Mouse (Mus musculus) forebrain, embryonic 12.5 days (tissue): ENCODE results near the gene D130043K22Rik. TPM values are rescaled to one million over a fixed set of nuclear protein-coding genes. Genes with fewer than 3 reads are reported as not detected.

Experiments
- ATAC-seq: fragments of 200-750 bp; cut with Nextera tagmentation; 2 replicates; pipeline ENCODE4 v1.8.0; 2017; ENCODE audit warnings: moderate TSS enrichment; ENCODE audit not compliant: low FRiP score
- H3K27ac ChIP-seq: fragments of 300-500 bp; sonication (generic); 2 replicates; pipeline ENCODE4 v1.5.1; 2016; ENCODE audit warnings: mild to moderate bottlenecking
- H3K27me3 ChIP-seq: fragments of 300-500 bp; sonication (generic); 2 replicates; pipeline ENCODE4 v1.6.1; 2016; ENCODE audit warnings: mild to moderate bottlenecking
- H3K36me3 ChIP-seq: fragments of 300-500 bp; sonication (generic); replicated peaks from 2 replicates; pipeline ENCODE4 v1.6.1; 2016; ENCODE audit warnings: mild to moderate bottlenecking
- H3K4me1 ChIP-seq: fragments of 300-500 bp; sonication (generic); 2 replicates; pipeline ENCODE4 v1.6.1; 2016
- H3K4me2 ChIP-seq: fragments of 300-500 bp; sonication (generic); 2 replicates; pipeline ENCODE4 v1.6.1; 2016; ENCODE audit warnings: mild to moderate bottlenecking, moderate library complexity
- H3K4me3 ChIP-seq: fragments of 300-500 bp; sonication (generic); replicated peaks from 2 replicates; pipeline ENCODE4 v1.5.1; 2016; ENCODE audit warnings: mild to moderate bottlenecking
- H3K9ac ChIP-seq: fragments of 300-500 bp; sonication (generic); 2 replicates; pipeline ENCODE4 v1.6.1; 2016; ENCODE audit warnings: mild to moderate bottlenecking
- H3K9me3 ChIP-seq: fragments of 300-500 bp; sonication (generic); 2 replicates; pipeline ENCODE4 v1.6.1; 2016
- WGBS: fragments of 180-500 bp; shearing (Covaris S2); methylation state at CpG from one replicate; pipeline ENCODE4 v1.1.7; 2016; 5-methylcytosine and 5-hydroxymethylcytosine counted together
- polyA plus RNA-seq: library from polyadenylated mRNA; unstranded; fragments of >200 nt; fragmentation: Nextera tagmentation; extraction: Ambion mirVana; gene quantifications from 2 replicates; pipeline ENCODE4 v1.2.1, GENCODE M21; 2016

The D130043K22Rik gene
- polyA plus RNA-seq, 1 experiment from 2014 or later: 1.1 TPM

GRCm38 (mm10) chr13:24942512-24943282, 97.8 kb downstream of the D130043K22Rik start, which contains the start of gene Gpld1:
Gene Gpld1 (plus strand): TSS chr13:24943152.
- H3K4me2 ChIP-seq: no peak within 1 kb of the TSS
- H3K4me1 ChIP-seq: peaks cover 14% of the 10 kb centered on the region
- H3K9ac ChIP-seq: no peak within 1 kb of the TSS
- no peak within 1 kb of the TSS for H3K4me3 ChIP-seq
- no peak for ATAC-seq
- no peaks in the 10 kb centered on the region for H3K9me3 ChIP-seq
- H3K36me3 ChIP-seq: no peaks in the 10 kb centered on the region
- 49% methylated on average over 17 of the region's 17 CpGs for WGBS
- H3K27ac ChIP-seq: no peak within 1 kb of the TSS
- H3K27me3 ChIP-seq: 0 out of 2 replicates have a peak, but pooled peaks cover 4% of the 10 kb centered on the region

- Histone ChIP-seq H3K36me3 (no peaks in the 10 kb centered on the region), H3K27me3 (0 out of 2 replicates have a peak, but pooled peaks cover 4% of the 10 kb centered on the region), H3K4me2 (no peak overlapping the region), H3K4me1 (peaks cover 8% of the 10 kb centered on the region; the same call in 1 of the 2 replicates), H3K27ac (no peak overlapping the region), H3K9ac (no peak overlapping the region), H3K9me3 (no peaks in the 10 kb centered on the region), H3K4me3 (no peak overlapping the region)
- no peak for ATAC-seq
- 89% methylated on average over 8 of the region's 8 CpGs for WGBS
Measured at GRCm38 (mm10) chr13:24943303-24943702, 98.4 kb downstream of the D130043K22Rik start.

- ATAC-seq: no peak
- Histone ChIP-seq H3K4me2 (no peak overlapping the region), H3K27me3 (0 out of 2 replicates have a peak, but pooled peaks cover 4% of the 10 kb centered on the region), H3K4me3 (no peak overlapping the region), H3K9ac (no peak overlapping the region), H3K36me3 (no peaks in the 10 kb centered on the region), H3K9me3 (no peaks in the 10 kb centered on the region), H3K27ac (no peak overlapping the region), H3K4me1 (peaks cover 8% of the 10 kb centered on the region; the same call in 1 of the 2 replicates)
- 23% methylated on average over 4 of the region's 4 CpGs for WGBS
Measured at GRCm38 (mm10) chr13:24945567-24945966, 100.6 kb downstream of the D130043K22Rik start.

- H3K4me2 ChIP-seq: no peak overlapping the region
- 91% methylated on average over 5 of the region's 5 CpGs for WGBS
- H3K9me3 ChIP-seq: no peaks in the 10 kb centered on the region
- ATAC-seq: no peak
- H3K27me3 ChIP-seq: 0 out of 2 replicates have a peak, but pooled peaks cover 4% of the 10 kb centered on the region
- H3K4me1 ChIP-seq: peaks cover 8% of the 10 kb centered on the region; the same call in 1 of the 2 replicates
- no peak overlapping the region for H3K27ac ChIP-seq
- H3K36me3 ChIP-seq: no peaks in the 10 kb centered on the region
- H3K4me3 ChIP-seq: no peak overlapping the region
- no peak overlapping the region for H3K9ac ChIP-seq
Measured at GRCm38 (mm10) chr13:24947158-24947557, 102.2 kb downstream of the D130043K22Rik start.

GRCm38 (mm10) chr13:24948870-24949269, 103.9 kb downstream of the D130043K22Rik start:
- 90% methylated on average over 6 of the region's 6 CpGs for WGBS
- Histone ChIP-seq H3K27me3 (no peaks in the 10 kb centered on the region), H3K9me3 (no peaks in the 10 kb centered on the region), H3K4me3 (no peak overlapping the region), H3K9ac (no peak overlapping the region), H3K4me1 (peaks cover 4% of the 10 kb centered on the region; the same call in 1 of the 2 replicates), H3K27ac (no peak overlapping the region), H3K36me3 (no peaks in the 10 kb centered on the region), H3K4me2 (no peak overlapping the region)
- ATAC-seq: no peak

Other genes with a start within 250 kb of the D130043K22Rik start
- not detected in 2 replicates for gene Armh2, start 103.9 kb upstream of the D130043K22Rik start, polyA plus RNA-seq
- gene Gmnn, start 83.2 kb upstream of the D130043K22Rik start, polyA plus RNA-seq: 127 and 131 TPM in 2 replicates
- gene BC005537, start 43.5 kb upstream of the D130043K22Rik start, polyA plus RNA-seq: 20.9 and 22.3 TPM in 2 replicates
- gene Acot13, start 13.6 kb upstream of the D130043K22Rik start, polyA plus RNA-seq: 57.4 and 57.8 TPM in 2 replicates
- gene Tdp2, start 13.5 kb upstream of the D130043K22Rik start, polyA plus RNA-seq: 70.3 and 75.0 TPM in 2 replicates
- gene Aldh5a1, start 92.5 kb downstream of the D130043K22Rik start, polyA plus RNA-seq: 10.6 and 10.9 TPM in 2 replicates
- gene Gpld1, start 98.0 kb downstream of the D130043K22Rik start, polyA plus RNA-seq: 0.41 and 0.64 TPM in 2 replicates
- 23.8 and 31.4 TPM in 2 replicates for gene Mrs2, start 175.2 kb downstream of the D130043K22Rik start, polyA plus RNA-seq
- gene Dcdc2a, start 210.9 kb downstream of the D130043K22Rik start, polyA plus RNA-seq: 0.86 and 1.9 TPM in 2 replicates